Mouse (Mus musculus) heart, embryonic 15.5 days (tissue): Measurements from ENCODE around the gene Gosr2. TPM values are rescaled to one million over a fixed set of nuclear protein-coding genes. Genes with fewer than 3 reads are reported as not detected.

Source experiments
- ATAC-seq: fragments of 200-750 bp; cut with Nextera tagmentation; replicated peaks from 2 replicates; pipeline ENCODE4 v1.8.0; 2017; ENCODE audit warnings: low read depth, moderate TSS enrichment; ENCODE audit not compliant: insufficient number of reproducible peaks, insufficient read depth, low FRiP score
- H3K27ac ChIP-seq: fragments of 300-500 bp; sonication (generic); 2 replicates; pipeline ENCODE4 v1.5.1; 2015; ENCODE audit warnings: mild to moderate bottlenecking, inconsistent platforms
- H3K27me3 ChIP-seq: fragments of 300-500 bp; sonication (generic); 2 replicates; pipeline ENCODE4 v1.6.1; 2015; ENCODE audit warnings: inconsistent platforms
- H3K36me3 ChIP-seq: fragments of 300-500 bp; sonication (generic); 2 replicates; pipeline ENCODE4 v1.6.1; 2015; ENCODE audit warnings: mild to moderate bottlenecking, inconsistent platforms
- H3K4me1 ChIP-seq: fragments of 300-500 bp; sonication (generic); replicated peaks from 2 replicates; pipeline ENCODE4 v1.6.1; 2015; ENCODE audit warnings: inconsistent platforms
- H3K4me2 ChIP-seq: fragments of 300-500 bp; sonication (generic); 2 replicates; pipeline ENCODE4 v1.6.1; 2015; ENCODE audit warnings: inconsistent platforms, mild to moderate bottlenecking, moderate library complexity
- H3K4me3 ChIP-seq: fragments of 300-500 bp; sonication (generic); 2 replicates; pipeline ENCODE4 v1.5.1; 2015; ENCODE audit warnings: mild to moderate bottlenecking, inconsistent platforms
- H3K9ac ChIP-seq: fragments of 300-500 bp; sonication (generic); 2 replicates; pipeline ENCODE4 v1.6.1; 2015; ENCODE audit warnings: mild to moderate bottlenecking, inconsistent platforms
- H3K9me3 ChIP-seq: fragments of 300-500 bp; sonication (generic); replicated peaks from 2 replicates; pipeline ENCODE4 v1.6.1; 2016; ENCODE audit warnings: inconsistent platforms
- WGBS: fragments of 180-500 bp; shearing (Covaris S2); methylation state at CpG from one replicate; pipeline ENCODE4 v1.1.7; 2015; ENCODE audit warnings: mixed read lengths; 5-methylcytosine and 5-hydroxymethylcytosine counted together
- polyA plus RNA-seq: library from polyadenylated mRNA; unstranded; fragments of >200 nt; fragmentation: Nextera tagmentation; extraction: Ambion mirVana; gene quantifications from 2 replicates; pipeline ENCODE4 v1.2.1, GENCODE M21; 2015

The Gosr2 gene
- polyA plus RNA-seq, 1 experiment from 2014 or later: 51.4 TPM

DNA sequence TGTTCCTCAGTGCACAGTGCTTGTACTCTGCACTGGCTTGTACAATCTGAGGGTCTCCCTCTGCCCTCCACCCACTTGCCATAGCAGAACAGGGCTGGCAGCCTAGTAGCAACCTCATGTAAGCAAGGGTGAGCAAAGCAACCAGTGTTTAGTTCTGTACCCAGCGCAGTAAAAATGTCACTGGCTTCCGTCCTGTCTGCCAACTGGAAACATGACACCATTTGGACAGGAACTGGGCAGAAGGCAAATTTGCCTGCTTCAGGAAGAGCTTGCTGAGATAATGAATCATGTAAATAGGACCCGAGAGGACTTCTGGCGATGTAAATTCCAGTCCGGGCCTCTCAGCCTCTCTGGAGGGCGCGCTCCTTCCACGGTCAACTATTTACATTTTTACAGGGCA is 52.0 kb downstream of the Gosr2 start:
- no peak overlapping the region for H3K4me2 ChIP-seq
- H3K36me3 ChIP-seq: no peaks in the 10 kb centered on the region
- no peak overlapping the region for H3K4me3 ChIP-seq
- peaks cover 13% of the 10 kb centered on the region for H3K4me1 ChIP-seq
- no peaks in the 10 kb centered on the region for H3K9me3 ChIP-seq
- 59% methylated on average over 8 of the region's 8 CpGs for WGBS
- H3K27me3 ChIP-seq: peaks cover 58% of the 10 kb centered on the region
- H3K27ac ChIP-seq: no peak overlapping the region
- H3K9ac ChIP-seq: no peak overlapping the region
- ATAC-seq: no peak

DNA sequence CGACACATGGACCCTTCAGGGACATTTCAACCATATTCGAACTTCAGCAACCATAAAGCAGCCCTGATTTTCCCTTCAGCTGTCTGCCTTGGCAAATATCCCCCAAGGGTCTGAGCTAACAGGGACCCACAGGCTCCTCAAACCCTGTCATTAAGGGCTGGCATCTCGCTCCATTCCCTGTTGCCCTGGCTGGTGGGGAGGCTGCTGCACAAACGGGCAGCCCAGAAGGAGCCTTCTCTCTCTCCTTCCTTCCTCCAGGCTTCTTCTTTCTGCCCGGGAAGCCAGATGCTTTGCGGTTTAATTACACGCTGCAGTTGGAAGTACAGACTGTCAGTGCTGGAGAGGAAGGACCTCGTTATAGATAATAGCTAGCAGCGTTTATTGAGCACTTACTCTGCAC is 54.5 kb downstream of the Gosr2 start:
- Histone ChIP-seq H3K36me3 (no peaks in the 10 kb centered on the region), H3K4me1 (no peaks in the 10 kb centered on the region), H3K27ac (no peak overlapping the region), H3K4me2 (no peak overlapping the region), H3K9me3 (no peaks in the 10 kb centered on the region), H3K4me3 (no peak overlapping the region), H3K27me3 (peaks cover 58% of the 10 kb centered on the region), H3K9ac (no peak overlapping the region)
- ATAC-seq: no peak
- 65% methylated on average over 9 of the region's 9 CpGs for WGBS

DNA sequence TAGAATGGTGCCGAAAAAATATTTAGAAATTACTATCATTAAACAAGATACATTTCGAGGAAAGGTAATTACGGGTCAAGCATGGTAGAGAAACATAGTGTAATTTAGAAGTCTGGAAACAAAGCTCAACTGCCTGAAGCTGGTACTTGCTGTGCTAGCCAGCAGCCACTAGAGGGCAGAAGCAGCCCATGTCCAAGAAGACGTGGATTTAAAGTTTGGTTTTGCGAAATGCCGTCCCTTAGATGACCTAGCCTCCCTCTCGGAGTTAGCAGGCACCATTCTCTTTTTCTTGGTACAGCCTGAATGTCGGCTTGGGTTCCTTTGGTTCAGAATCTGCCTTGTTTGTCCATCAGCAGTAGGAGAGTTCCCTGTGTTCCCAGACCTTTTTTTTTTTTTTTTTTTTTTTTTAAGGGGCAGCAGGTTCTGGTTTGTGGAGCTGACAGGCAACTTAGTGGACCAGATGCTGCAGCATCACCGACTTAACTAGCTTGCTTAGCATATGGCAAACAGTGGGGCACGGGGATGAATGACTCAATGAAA is 58.2 kb downstream of the Gosr2 start:
- no peak overlapping the region for H3K4me2 ChIP-seq
- H3K9ac ChIP-seq: no peak overlapping the region
- no peak overlapping the region for H3K27ac ChIP-seq
- H3K36me3 ChIP-seq: no peaks in the 10 kb centered on the region
- H3K27me3 ChIP-seq: peaks cover 51% of the 10 kb centered on the region
- H3K4me3 ChIP-seq: no peak overlapping the region
- no peak for ATAC-seq
- H3K4me1 ChIP-seq: no peaks in the 10 kb centered on the region
- WGBS: 3% methylated on average over 10 of the region's 10 CpGs
- H3K9me3 ChIP-seq: no peaks in the 10 kb centered on the region

DNA sequence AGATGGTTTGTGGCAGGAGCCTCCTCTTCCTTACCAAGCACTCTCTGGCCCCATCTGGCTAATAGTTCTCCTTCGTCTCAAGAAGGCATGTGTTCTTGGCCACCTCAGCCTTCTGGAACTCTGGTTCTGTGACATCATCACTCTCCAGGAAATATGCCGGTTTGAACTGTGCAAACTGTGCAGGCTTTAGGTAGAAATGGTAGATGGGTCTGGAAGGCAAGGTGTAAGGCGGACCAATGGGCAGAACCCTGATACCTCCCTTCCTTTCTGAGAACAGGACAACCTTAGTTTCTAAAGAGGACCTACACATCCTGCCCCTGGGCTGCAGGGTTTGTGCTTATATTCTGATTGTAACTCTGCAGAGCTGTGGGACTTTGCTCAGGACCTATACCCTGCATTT is 58.9 kb downstream of the Gosr2 start, which contains the start of gene Lyzl6:
TSS of gene Lyzl6 (minus strand) at position 101 of the 400 bp plus-strand sequence.
- H3K9me3 ChIP-seq: no peaks in the 10 kb centered on the region
- no peak within 1 kb of the TSS for H3K4me2 ChIP-seq
- ATAC-seq: no peak
- H3K9ac ChIP-seq: no peak within 1 kb of the TSS
- H3K36me3 ChIP-seq: no peaks in the 10 kb centered on the region
- H3K4me1 ChIP-seq: no peaks in the 10 kb centered on the region
- H3K4me3 ChIP-seq: no peak within 1 kb of the TSS
- H3K27ac ChIP-seq: no peak within 1 kb of the TSS
- peaks cover 47% of the 10 kb centered on the region for H3K27me3 ChIP-seq
- 57% methylated on average over 3 of the region's 3 CpGs for WGBS

DNA sequence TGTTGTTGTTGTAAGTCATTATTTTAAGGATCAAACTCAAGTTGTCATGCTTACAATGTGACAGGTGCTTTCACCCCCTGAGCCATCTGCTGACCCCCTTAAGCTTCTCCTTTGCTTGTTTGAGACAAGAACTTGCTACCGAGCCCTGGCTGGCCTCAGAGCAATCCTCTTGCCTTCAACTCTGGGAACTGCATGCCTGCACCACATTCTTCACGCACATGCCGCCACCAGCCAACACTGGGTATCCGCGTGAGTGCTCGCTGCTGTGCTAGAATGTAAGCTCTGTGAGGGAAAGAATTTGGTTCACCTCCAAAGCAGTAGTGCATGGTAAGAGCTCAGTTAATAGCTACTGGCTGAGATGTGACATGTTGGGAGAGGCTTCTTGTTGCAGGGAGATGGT is 61.4 kb downstream of the Gosr2 start:
- H3K36me3 ChIP-seq: no peaks in the 10 kb centered on the region
- no peak overlapping the region for H3K27ac ChIP-seq
- no peak overlapping the region for H3K4me2 ChIP-seq
- H3K4me1 ChIP-seq: no peaks in the 10 kb centered on the region
- no peak overlapping the region for H3K4me3 ChIP-seq
- no peaks in the 10 kb centered on the region for H3K9me3 ChIP-seq
- H3K9ac ChIP-seq: no peak overlapping the region
- ATAC-seq: no peak
- 69% methylated on average over 6 of the region's 6 CpGs for WGBS
- H3K27me3 ChIP-seq: peaks cover 46% of the 10 kb centered on the region

DNA sequence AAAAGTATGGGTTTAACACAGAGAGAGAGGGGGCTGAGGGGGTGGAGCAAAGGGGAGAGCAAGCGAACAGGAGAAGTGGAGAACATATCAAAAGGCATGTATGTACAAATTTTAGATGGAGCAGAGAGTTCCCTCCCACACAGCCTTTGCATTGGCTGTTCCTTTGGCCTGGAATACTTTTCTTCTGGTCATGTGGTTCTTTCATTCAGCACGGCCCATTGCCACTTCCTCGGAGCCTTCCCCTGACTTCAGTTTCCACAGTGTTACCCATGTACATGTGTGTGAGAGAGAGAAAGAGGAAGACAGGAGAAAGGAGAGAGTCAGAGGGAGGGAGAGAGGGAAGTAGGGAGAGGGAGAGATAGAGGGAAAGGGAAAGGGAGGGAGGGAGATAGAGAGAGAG is 62.2 kb downstream of the Gosr2 start:
- Histone ChIP-seq H3K9me3 (no peaks in the 10 kb centered on the region), H3K4me3 (no peak overlapping the region), H3K27me3 (peaks cover 40% of the 10 kb centered on the region), H3K36me3 (no peaks in the 10 kb centered on the region), H3K4me1 (no peaks in the 10 kb centered on the region), H3K27ac (no peak overlapping the region), H3K9ac (no peak overlapping the region), H3K4me2 (no peak overlapping the region)
- no peak for ATAC-seq
- WGBS: 73% methylated on average over 3 of the region's 3 CpGs

DNA sequence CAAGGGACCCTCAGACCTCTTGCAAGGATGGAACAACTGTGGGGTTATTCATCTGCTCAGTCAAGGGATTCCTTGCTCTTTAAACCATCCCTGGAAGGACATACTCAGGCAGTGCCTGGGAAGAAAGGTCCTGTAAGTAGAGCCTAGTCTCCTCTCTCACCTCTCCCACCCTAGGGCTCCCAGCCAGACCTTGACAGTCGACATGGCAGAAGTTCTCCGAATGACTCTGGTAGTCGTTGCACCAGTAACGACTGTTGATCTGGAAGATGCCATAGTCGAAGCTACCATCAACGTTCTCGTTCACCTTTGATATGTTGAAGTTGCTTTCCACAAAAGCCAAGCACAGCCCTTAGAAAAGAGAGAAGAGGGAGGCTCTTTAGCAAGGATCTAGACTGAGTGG is 62.9 kb downstream of the Gosr2 start:
- Histone ChIP-seq H3K4me2 (no peak overlapping the region), H3K27me3 (peaks cover 33% of the 10 kb centered on the region), H3K4me3 (no peak overlapping the region), H3K27ac (no peak overlapping the region), H3K4me1 (no peaks in the 10 kb centered on the region), H3K9me3 (no peaks in the 10 kb centered on the region), H3K9ac (no peak overlapping the region), H3K36me3 (no peaks in the 10 kb centered on the region)
- WGBS: 81% methylated on average over 7 of the region's 7 CpGs
- no peak for ATAC-seq

DNA sequence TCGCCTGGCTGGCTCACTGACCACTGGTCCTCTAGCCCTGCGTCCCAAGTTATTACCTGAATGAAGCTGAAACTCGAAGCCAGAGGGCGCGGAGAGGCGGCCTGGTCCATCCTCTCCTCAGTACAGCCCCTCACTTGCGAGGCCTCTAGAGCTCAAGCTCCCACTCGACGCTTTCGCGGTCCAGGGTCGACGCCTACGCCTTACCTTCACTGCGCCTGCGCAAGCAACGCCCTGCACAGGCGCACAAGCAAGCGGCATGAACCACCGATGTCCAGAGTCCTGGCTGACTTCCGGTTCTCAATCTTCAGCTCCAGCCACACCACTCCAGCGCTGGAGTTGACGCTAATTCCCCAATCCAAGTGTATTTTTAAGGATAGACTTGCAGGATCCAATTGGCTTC is 70.2 kb downstream of the Gosr2 start:
- no peaks in the 10 kb centered on the region for H3K9me3 ChIP-seq
- 74% methylated on average over 23 of the region's 23 CpGs for WGBS
- no peak overlapping the region for H3K27ac ChIP-seq
- no peak overlapping the region for H3K4me2 ChIP-seq
- no peak overlapping the region for H3K9ac ChIP-seq
- no peaks in the 10 kb centered on the region for H3K27me3 ChIP-seq
- no peak for ATAC-seq
- no peak overlapping the region for H3K4me3 ChIP-seq
- no peaks in the 10 kb centered on the region for H3K36me3 ChIP-seq
- H3K4me1 ChIP-seq: no peaks in the 10 kb centered on the region

Other genes starting within 250 kb of the Gosr2 start
- not detected in 2 replicates for gene Lrrc37a, start 193.3 kb downstream of the Gosr2 start, polyA plus RNA-seq
- not detected in 2 replicates for gene Gm884, start 76.8 kb downstream of the Gosr2 start, polyA plus RNA-seq
- not detected in 2 replicates for gene Lyzl6, start 59.0 kb downstream of the Gosr2 start, polyA plus RNA-seq
- 0.29 TPM in 1 of 2 replicates, not detected in the other for gene Rprml, start 48.3 kb downstream of the Gosr2 start, polyA plus RNA-seq
- 0.48 and 0.60 TPM in 2 replicates for gene Wnt9b, start 51.9 kb upstream of the Gosr2 start, polyA plus RNA-seq
- 0.04 and 0.05 TPM in 2 replicates for gene Wnt3, start 76.3 kb upstream of the Gosr2 start, polyA plus RNA-seq